Mouse (Mus musculus) layer of hippocampus, adult 2 months (tissue): Measurements from ENCODE around the gene Auts2. TPM values are rescaled to one million over a fixed set of nuclear protein-coding genes. Genes with fewer than 3 reads are reported as not detected.

Experiments used
- DNase-seq, 2 experiments: peaks; one replicate each; pipeline ENCODE4 v3.0.0; 2022; ENCODE audit warnings: low spot score in 2 of 2
- H3K27ac ChIP-seq: fragments of 200-600 bp; 2 replicates; pipeline ENCODE4 v1.8.1; 2022
- H3K4me3 ChIP-seq: fragments of 200-600 bp; 2 replicates; pipeline ENCODE4 v1.8.1; 2022; ENCODE audit warnings: mild to moderate bottlenecking
- CTCF ChIP-seq: fragments of 200-600 bp; conservative IDR thresholded peaks from 2 replicates; pipeline ENCODE4 v1.8.1; 2022; ENCODE audit warnings: antibody characterized with exemption, mild to moderate bottlenecking, moderate library complexity
- total RNA-seq, 2 experiments: library from RNA; stranded (reverse); gene quantifications; 2 replicates each; pipeline ENCODE4 v1.2.3; 2021

Gene Auts2
- total RNA-seq, 2 experiments from 2014 or later, result 157 to 188 TPM

- DNase-seq, result no peak
- peak overlapping the region; percentile 81 for H3K27ac ChIP-seq
- TF ChIP-seq CTCF, result no peak
- no peak overlapping the region for H3K4me3 ChIP-seq
Observed at GRCm38 (mm10) chr5:131767699-131768264, 775.4 kb downstream of the Auts2 start.

GRCm38 (mm10) chr5:131767176-131767575, 776.0 kb downstream of the Auts2 start:
- peak in 1 of 2 experiments; percentile 40 for DNase-seq
- H3K27ac ChIP-seq, result peak overlapping the region; percentile 81

GRCm38 (mm10) chr5:131759432-131759831, 783.7 kb downstream of the Auts2 start:
- TF ChIP-seq CTCF, result no peak
- Histone ChIP-seq H3K4me3 (no peak overlapping the region), H3K27ac (no peak overlapping the region)
- no peak for DNase-seq

More at GRCm38 (mm10) chr5:131767176-131767575, 776.0 kb downstream of the Auts2 start:
- H3K4me3 ChIP-seq, result no peak overlapping the region
- TF ChIP-seq CTCF, result no peak; the same call in none of the 2 replicates

DNA sequence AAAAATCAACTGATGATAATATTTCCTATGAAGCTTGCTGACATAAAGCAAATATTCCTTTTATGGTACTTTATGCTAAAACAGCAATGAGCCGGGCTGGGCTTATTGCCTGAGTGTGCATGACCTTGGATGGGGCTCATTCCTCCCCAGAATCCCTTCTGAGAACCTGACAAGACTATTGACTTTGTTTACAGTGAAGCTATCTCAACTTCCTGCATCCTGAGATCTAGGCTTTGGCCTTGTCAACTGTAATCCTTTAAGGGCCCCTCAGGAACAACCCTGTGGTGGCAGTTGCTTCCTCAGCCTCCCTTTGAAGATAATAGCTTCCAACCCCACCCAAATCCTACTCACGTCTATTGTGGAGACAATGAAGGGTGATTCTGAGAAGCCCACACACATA, 792.8 kb downstream of the Auts2 start:
- no peak for DNase-seq
- no peak overlapping the region for H3K4me3 ChIP-seq
- TF ChIP-seq CTCF, result no peak
- no peak overlapping the region for H3K27ac ChIP-seq

- no peak for TF ChIP-seq CTCF
Observed at GRCm38 (mm10) chr5:131749211-131749610, 793.9 kb downstream of the Auts2 start.

DNA sequence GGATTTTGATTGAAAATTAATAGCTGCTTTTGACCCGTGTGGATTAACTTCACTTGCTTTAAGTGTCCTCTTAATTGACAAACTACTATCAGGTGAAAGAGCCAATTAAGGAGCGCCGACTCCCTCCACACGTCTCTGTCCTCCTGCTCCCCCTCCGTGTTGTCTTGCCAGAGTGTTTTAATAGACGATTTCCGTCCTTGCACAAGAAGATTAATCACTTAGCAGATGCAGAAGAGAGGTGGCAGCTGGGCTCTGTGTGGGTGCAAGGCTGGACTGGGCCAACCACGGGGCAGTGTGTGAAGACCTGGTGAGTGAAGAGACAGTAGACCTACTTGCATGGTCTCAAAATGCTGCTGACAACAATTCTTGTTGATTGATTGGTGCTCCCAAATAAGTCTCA, 800.1 kb downstream of the Auts2 start:
- TF ChIP-seq CTCF, result no peak
- H3K27ac ChIP-seq, result no peak overlapping the region
- no peak overlapping the region for H3K4me3 ChIP-seq
- DNase-seq, result no peak

More at GRCm38 (mm10) chr5:131749211-131749610, 793.9 kb downstream of the Auts2 start:
- DNase-seq, result no peak
- Histone ChIP-seq H3K4me3 (no peak overlapping the region), H3K27ac (no peak overlapping the region)

GRCm38 (mm10) chr5:131737476-131737875, 805.7 kb downstream of the Auts2 start:
- no peak for TF ChIP-seq CTCF
- no peak for DNase-seq
- Histone ChIP-seq H3K4me3 (no peak overlapping the region), H3K27ac (no peak overlapping the region)

DNA sequence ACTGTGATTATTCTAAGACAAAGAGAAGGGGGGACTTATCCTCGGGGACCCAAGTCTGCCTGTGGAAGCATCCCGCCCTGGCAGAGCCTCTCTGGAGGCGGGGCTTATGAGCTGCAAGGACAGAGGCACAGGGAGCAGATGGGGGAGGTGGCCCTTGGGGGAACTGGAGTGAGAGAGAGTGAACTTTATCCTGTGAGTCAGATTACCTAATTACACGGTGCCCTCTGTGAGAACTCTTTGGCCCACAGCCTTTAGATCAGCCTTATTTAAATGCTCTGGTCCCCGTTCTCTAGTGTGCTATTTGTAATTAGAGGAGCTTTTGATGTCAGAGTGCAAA, 809.9 kb downstream of the Auts2 start:
- no peak for TF ChIP-seq CTCF
- no peak for DNase-seq
- no peak overlapping the region for H3K27ac ChIP-seq
- no peak overlapping the region for H3K4me3 ChIP-seq

DNA sequence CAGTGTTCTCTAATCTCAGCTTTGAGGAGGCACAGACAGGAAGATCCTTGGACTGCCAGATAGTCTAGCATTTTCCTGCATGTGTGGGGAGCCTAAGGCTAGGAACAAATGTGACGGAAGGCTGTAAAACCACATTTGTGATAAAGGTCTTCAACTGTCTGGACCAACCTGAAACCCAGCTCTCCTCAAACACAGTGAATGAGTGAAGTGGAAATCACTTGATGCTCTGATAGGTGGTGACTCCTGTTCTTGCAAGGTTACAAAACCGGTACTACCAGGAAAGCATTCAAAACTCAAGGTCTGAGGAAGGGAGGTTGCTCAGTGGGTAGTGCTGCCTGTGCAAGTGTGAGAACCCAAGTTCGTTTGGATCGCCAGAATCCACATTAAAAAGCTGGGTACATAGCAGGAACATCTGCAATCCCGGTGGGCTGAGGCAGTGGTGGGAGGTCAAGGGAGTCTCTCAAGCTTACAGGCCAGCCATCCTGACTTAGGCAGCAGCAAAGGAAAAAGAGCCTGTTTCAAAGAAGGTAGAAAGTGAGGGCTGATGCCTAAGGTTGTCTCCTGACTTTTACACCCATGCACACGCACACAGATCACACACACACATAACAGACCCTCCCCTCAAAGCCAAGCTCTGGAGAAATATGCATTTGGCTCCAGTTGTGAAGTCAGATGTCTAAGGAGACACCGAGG, 810.4 kb downstream of the Auts2 start:
- no peak for DNase-seq
- no peak for TF ChIP-seq CTCF
- H3K27ac ChIP-seq, result no peak overlapping the region
- H3K4me3 ChIP-seq, result no peak overlapping the region

DNA sequence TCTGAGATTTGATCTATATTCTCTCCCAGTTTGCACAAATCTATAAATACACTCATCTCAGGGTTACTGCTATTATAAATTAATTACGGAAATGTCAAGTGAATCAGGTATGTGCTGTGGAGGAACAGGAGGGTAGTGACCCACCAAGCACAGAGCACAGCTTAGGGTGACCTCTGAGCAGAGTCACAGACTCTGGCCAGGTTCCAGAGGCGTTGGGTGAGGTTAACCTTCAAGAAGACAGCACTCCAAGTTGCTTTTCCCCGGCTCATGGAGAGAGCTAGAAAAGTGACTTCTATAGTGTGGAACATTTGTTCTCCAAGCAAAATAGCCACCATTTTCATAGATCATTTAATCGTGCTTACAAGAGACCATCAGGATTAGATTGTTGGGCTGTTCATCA, 813.7 kb downstream of the Auts2 start:
- no peak overlapping the region for H3K27ac ChIP-seq
- TF ChIP-seq CTCF, result no peak
- DNase-seq, result no peak

DNA sequence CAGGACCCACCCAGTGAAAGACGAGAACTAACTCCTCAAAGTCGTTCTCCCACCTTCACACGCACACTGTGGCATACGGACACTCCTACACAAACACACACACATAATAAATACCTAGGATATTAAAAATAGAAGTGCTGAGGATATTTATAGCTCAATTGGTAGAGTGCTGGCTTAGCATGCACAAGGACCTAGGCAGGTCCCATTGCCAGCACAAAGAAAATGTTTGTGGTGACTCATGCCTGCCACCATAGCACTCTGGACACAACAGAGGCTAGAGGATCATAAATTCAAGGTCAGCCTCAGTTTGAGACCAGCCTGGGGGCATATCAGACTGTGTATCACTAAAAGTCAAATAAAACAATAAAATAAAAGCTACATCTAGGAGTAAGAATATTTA, 815.2 kb downstream of the Auts2 start:
- no peak for TF ChIP-seq CTCF
- DNase-seq, result no peak
- Histone ChIP-seq H3K27ac (no peak overlapping the region), H3K4me3 (no peak overlapping the region)

More for the DNA sequence above, 813.7 kb downstream of the Auts2 start:
- no peak overlapping the region for H3K4me3 ChIP-seq

DNA sequence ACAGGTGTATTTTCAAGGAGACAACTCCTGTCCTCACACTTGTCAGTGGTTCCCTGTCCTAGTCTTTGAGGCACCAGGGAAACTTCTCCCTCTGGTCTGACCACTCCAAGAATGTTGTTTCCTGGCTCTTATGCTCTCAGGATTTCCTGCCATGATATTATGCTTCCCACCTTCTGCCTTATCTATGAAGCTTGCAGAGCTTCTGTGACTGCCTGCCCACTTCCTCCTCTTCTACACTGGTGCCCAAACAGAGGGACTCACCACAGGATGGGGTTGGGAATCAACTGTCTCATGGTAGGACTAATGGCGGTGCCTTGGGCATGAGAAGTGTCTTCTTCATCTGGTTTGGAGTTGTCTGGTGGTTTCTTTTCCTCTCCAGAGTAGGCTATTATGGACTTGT, 818.6 kb downstream of the Auts2 start:
- no peak for TF ChIP-seq CTCF
- no peak for DNase-seq
- Histone ChIP-seq H3K27ac (no peak overlapping the region), H3K4me3 (no peak overlapping the region)

DNA sequence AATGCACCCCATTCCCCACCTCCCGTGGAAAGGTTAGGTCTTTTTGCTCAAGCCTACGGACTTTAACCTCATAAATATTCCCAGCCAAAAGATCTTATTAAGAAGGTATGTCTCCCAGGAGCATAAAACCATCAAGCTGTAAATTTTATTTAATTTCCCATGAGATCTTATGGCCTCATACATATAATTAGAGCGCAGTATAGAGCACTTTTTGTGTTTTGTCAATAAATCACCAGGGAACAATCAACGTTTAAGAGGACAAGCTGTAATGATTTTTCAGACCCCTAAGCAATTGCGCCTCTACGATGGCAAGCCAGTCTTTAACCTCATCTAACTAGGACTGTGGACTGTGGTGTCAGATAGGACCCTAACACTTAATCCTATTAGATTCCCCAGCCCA, 820.4 kb downstream of the Auts2 start:
- DNase-seq, result no peak
- H3K27ac ChIP-seq, result no peak overlapping the region
- TF ChIP-seq CTCF, result no peak
- no peak overlapping the region for H3K4me3 ChIP-seq

GRCm38 (mm10) chr5:131722361-131722760, 820.8 kb downstream of the Auts2 start:
- no peak overlapping the region for H3K4me3 ChIP-seq
- TF ChIP-seq CTCF, result no peak
- no peak for DNase-seq
- H3K27ac ChIP-seq, result no peak overlapping the region
